Mouse (Mus musculus) embryo, embryonic 11 days (tissue): ENCODE measurements around the gene Cyp27b1.
"Not testable (repeated sequence)": the region's sequence is repeated elsewhere in the genome, so short reads cannot be mapped to it uniquely, and the experiment has no call there.

ENCODE experiments used
- DNase-seq: peaks from one replicate; pipeline ENCODE4 v3.0.0-alpha.2; 2015

The Cyp27b1 gene

GRCm38 (mm10) chr10:127071203-127071602 lies 23.2 kb downstream of the Cyp27b1 start:
- no peak for DNase-seq

DNA sequence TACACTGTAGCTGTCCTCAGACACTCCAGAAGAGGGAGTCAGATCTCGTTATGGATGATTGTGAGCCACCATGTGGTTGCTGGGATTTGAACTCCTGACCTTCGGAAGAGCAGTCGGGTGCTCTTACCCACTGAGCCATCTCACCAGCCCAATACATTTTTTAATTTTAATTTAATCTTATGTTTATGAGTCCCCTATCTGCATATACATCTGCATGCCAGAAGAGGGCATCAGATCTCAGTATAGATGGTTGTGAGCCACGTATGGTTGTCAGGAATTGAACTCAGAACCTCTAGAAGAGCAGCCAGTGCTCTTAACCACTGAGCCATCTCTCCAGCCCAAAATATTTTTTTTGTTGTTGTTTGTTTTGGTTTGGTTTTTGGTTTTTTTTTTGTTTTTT lies 24.2 kb downstream of the Cyp27b1 start:
- not testable (repeated sequence) for DNase-seq

- not testable (repeated sequence) for DNase-seq
Observed at GRCm38 (mm10) chr10:127072969-127073368, 24.9 kb downstream of the Cyp27b1 start.

- DNase-seq = no peak
Observed at GRCm38 (mm10) chr10:127073981-127074380, 25.9 kb downstream of the Cyp27b1 start.

DNA sequence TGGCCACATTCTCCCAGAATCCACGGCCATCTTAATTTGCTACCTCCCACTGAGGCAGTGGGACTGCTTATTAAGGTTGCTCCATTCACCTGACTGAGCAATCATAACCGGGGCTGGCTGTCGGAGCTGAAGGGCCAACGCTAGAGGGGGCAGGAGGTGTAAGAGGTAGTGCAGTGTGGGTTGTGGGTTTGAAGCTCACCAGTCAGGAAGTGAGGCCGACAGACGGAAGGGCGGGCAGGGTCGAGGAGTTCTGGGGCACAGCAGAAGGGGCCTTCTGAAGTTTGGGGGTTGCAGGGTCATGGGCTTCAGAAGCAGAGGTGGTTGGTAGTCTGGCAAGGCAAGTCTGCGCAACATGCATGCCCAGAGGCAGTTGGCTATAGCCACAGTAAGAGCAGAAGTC lies 27.0 kb downstream of the Cyp27b1 start, which contains the start of gene Agap2:
Gene Agap2 (plus strand): TSS at position 205 of the 400 bp plus-strand sequence.
- no peak for DNase-seq

DNA sequence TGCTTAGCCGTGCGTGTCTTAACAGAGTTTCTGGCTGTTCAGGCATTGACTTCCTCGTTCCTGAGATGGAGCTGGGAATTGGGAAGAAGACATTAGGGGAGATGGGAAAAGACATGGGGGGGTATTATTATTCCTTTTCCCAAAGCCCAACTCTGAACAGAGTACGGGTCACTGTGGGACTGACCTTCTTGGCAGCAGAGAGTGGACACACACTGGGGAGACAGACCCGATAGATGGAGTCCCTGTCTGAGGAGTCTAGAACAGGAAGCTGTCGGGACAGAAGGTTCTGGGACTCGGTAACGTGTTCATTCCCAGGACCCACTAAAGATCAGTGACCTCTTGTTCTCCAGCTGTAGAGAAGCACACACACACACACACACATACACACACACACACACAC lies 27.6 kb downstream of the Cyp27b1 start:
- DNase-seq = no peak

- no peak for DNase-seq
Observed at GRCm38 (mm10) chr10:127076082-127076481, 28.0 kb downstream of the Cyp27b1 start.

- no peak for DNase-seq
Observed at GRCm38 (mm10) chr10:127077515-127077914, 29.5 kb downstream of the Cyp27b1 start.

DNA sequence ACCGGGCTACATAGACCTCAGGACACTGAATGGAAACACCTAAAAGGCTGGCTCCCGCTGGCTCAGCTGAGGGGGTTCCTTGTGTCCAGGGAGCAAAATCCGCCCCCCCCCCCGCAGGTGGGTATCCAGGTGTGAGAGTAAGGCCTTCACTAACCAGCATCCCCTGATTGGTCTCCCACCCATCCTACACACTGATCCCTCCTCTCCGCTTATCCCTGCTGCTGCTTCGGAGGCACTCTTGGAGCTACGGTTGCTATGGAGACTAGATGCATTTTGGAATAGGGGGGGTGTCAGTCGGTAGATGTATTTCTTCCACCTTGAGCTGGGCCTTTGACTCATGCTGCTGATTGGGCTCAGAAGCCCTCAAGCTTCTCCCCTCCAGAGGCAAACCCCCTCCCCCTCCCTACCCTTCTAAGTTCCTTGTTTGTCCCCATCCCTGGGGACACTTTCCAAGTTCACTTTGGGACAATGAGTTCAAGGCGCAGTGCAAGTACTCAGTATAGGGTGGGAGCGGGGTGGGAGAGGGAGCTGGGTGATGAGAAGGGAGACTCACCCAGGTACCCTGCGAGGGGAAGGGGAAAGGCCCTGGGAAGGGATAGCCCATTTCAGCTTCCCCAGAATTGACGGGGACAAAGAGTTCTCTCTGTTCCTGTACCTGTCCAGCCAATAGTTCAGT lies 30.1 kb downstream of the Cyp27b1 start:
- no peak for DNase-seq

GRCm38 (mm10) chr10:127078677-127079575 lies 30.9 kb downstream of the Cyp27b1 start:
- peak; percentile 76 for DNase-seq

GRCm38 (mm10) chr10:127079665-127080391 lies 31.8 kb downstream of the Cyp27b1 start:
- DNase-seq = peak; percentile 56

GRCm38 (mm10) chr10:127080901-127081780 lies 33.1 kb downstream of the Cyp27b1 start:
- DNase-seq = no peak

DNA sequence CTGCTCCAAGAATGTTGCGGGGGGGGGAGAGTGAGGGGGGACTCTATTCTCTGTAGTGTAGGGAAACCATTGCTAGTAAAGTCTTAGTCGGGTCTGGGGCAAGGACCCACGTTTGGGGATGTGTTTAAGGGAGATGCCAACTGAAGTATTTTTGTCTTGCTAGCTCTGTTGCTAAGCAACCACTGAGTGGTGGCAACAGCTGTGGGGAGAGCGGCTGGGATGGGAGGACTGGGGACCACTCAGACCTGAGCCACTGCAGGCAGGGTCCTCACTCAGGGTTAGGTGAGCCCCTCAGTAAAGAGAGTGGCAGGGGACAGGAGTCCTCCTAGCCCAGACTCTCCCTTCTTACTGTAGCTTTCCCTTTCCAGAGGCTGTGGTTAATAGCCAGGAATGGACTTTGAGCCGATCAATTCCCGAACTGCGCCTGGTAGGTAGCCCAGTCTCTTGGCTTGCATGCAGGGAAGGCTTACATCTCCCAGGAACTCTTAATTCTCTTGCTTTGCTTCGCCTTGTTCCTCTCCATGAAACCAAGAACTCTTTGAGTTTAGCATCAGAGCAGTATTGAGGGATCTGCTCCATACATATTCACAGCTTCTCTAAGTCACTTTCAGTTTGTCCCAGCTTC lies 34.1 kb downstream of the Cyp27b1 start:
- DNase-seq = peak; percentile 64

GRCm38 (mm10) chr10:127083292-127083914 lies 35.4 kb downstream of the Cyp27b1 start:
- no peak for DNase-seq

DNA sequence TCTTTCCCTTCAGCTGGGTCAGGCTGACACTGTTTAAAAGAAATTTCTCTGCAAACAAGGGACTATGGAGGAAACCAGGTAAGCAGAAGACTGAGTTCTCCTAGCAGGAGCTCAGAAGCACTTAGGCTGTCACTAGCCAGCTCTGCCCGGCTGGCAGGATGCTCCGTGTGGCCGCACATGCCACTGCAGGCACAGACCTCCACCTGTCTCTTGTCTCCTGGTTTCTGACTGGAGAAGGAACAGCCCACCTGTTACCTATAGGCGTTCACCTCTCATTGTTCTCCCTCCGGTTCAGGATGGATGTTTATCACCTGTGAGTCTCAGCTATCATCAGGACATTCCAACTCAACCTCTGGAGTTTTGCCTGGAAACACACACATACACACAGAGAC lies 35.9 kb downstream of the Cyp27b1 start:
- DNase-seq = no peak

DNA sequence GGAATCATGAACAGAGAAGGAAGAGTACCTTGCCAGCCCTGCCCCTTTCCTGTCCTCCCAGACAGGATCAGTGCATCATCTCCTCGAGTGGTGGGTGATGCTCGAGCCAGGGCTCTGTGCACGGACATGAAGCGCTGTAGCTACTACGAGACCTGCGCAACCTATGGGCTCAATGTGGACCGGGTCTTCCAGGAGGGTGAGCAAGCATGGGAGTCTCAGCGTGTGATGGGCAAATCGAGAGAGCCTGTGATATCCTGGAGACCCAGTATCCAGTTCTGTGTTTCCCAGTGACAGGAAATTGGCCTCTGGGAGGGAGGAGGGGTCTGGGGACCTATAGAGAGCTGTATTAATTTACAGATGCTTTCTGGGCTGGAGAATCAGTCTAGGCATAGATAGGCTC lies 37.0 kb downstream of the Cyp27b1 start:
- DNase-seq = no peak

GRCm38 (mm10) chr10:127085633-127086032 lies 37.6 kb downstream of the Cyp27b1 start:
- no peak for DNase-seq

GRCm38 (mm10) chr10:127090560-127091411 lies 42.7 kb downstream of the Cyp27b1 start:
- DNase-seq = peak; percentile 60

DNA sequence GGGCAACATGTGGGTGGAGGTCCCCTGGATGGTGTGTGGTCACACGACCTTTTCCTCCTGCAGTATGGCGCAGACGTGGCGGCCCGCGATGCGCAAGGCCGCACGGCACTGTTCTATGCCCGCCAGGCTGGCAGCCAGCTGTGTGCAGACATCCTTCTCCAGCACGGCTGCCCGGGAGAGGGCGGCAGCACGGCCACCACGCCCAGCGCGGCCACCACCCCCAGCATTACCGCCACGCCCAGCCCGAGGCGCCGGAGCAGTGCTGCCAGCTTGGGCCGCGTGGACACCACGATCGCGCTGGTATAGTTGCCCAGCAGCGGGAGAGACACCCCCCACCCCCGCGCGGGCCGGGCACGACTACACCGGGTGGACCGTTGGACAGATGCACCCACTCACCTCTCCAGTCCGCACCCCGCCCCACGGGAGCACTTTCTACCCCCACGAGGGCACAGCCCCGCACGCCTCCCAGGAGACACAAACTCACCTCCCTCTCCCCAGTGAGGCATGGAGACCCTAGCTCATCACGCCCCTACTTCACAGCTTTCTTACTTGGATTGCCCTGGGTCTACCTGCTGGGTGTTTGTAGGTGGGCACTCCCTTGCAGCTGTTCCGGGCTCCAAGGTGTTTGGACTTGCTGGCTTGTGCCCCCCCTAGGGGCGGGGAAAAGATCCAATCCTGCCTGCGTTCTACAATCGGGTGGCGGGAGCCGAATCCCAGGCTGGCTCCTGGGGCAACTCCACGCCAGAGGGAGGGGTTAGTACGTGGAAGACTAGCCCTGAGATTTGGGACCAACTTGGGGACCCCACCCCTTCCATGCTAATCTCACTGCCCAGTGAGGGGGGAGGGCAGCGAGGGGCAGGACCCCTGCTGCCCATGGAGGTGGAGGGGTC lies 43.7 kb downstream of the Cyp27b1 start:
- DNase-seq = no peak
